Comparison of ENCODE assay signal across 13 mouse cellular contexts in the genomic region with DNA sequence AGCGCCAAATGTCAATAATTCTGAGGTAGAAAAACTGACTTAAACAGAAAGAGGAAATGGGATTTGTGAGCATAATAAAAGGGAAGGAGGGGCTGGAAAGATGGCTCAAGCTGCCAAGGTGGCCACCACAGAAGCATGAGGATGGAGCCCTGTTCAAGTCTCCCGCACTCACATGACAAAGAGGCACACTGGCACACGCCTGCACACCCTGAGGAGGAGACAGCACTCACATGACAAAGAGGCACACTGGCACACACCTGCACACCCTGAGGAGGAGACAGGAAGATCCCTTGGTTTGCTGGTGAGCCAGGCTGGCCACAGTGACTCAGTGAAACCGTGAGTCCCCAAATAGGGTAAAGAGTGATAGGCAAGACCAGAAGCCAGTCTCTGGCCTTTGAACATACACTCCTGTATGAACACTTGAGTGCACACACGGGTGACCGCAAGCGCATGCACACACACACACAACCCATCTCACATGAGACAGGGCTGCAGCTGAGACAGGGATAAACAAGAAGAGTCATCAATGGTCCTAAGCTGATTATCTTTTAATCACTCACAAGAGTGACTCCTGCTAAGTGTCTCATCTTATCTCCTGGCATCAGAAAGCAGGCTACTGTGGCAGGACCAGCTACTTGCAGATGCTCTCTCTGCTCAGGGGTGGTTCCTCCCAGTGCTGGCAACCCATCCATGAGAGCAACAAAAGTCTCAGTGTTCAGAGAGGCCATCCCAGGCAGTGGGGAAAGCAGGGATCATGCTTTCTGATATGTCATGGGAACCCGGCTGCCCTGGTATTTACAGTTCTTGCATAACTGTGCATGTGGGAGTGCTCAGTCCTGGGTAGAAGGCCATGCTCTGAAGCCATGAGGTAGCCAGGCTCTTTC. TPM values are rescaled to one million over a fixed set of nuclear protein-coding genes. Genes with fewer than 3 reads are reported as not detected.
DNase-seq lines count a peak whose midpoint lies in the region; ATAC-seq and TF ChIP-seq lines count a peak whose summit lies in the region.
"Had no signal": no experiment of that assay in that cellular context is flagged by ENCODE, and none has a peak within 500 bp of the region (broad histone marks: within the 10 kb centered on the region; RNA-seq: fewer than 3 reads in every experiment).

No protein-coding gene starts in this region.

- no peak overlapping the region for H3K9ac ChIP-seq in intestine, embryonic 16.5 days (ENCODE audit: low read depth, low read length)
- no peak overlapping the region for H3K9ac ChIP-seq in intestine, embryonic 15.5 days
- H3K9ac ChIP-seq in liver, embryonic 14.5 days (replicated peaks): no peak overlapping the region
- H3K9ac ChIP-seq: heart, embryonic 12.5 days had no signal

- H3K4me3 ChIP-seq in intestine, embryonic 16.5 days (ENCODE audit: low read length): no peak overlapping the region
- no peak overlapping the region for H3K4me3 ChIP-seq in intestine, embryonic 15.5 days (replicated peaks)
- H3K4me3 ChIP-seq in bone marrow, adult 2 months (replicated peaks; ENCODE audit: control insufficient read depth, low read depth, low read length): no peak overlapping the region
- H3K4me3 ChIP-seq in liver, embryonic 14.5 days (ENCODE audit: insufficient read depth in 1 of 2, low read depth in 2 of 2, low read length in 2 of 2): no peak overlapping the region
- H3K4me3 ChIP-seq: heart, embryonic 12.5 days; limb, embryonic 10.5 days had no signal

- H3K36me3 ChIP-seq in intestine, embryonic 16.5 days (ENCODE audit: control insufficient read depth, insufficient read depth, low read length): no peaks in the 10 kb centered on the region
- H3K36me3 ChIP-seq in intestine, embryonic 15.5 days: no peaks in the 10 kb centered on the region
- H3K36me3 ChIP-seq in liver, embryonic 14.5 days (replicated peaks; ENCODE audit: control insufficient read depth, insufficient read depth, low read depth): no peaks in the 10 kb centered on the region
- H3K36me3 ChIP-seq: heart, embryonic 12.5 days; limb, embryonic 10.5 days had no signal

- peak overlapping the region; percentile 45; the same call in 1 of the 2 replicates for H3K27ac ChIP-seq in intestine, embryonic 16.5 days (ENCODE audit: low read length)
- H3K27ac ChIP-seq in intestine, embryonic 15.5 days: no peak overlapping the region
- peak overlapping the region; percentile 15 for H3K27ac ChIP-seq in bone marrow, adult 2 months (ENCODE audit: control insufficient read depth, insufficient read depth, low read depth, low read length, poor library complexity)
- no peak overlapping the region for H3K27ac ChIP-seq in liver, embryonic 14.5 days
- H3K27ac ChIP-seq: kidney, postnatal 0 days; limb, embryonic 10.5 days had no signal

- TF ChIP-seq CTCF in bone marrow, adult 2 months (IDR thresholded peaks at IDR 0.05; ENCODE audit: control insufficient read depth, insufficient read depth, low read length): no peak
- TF ChIP-seq CTCF in liver, embryonic 14.5 days (IDR thresholded peaks at IDR 0.05; ENCODE audit: low read depth): no peak

- no peak for DNase-seq in liver, embryonic 14.5 days (ENCODE audit: low read depth in 3 of 3, low spot score in 3 of 3)
- DNase-seq in thymus, postnatal 0 days (ENCODE audit: low spot score): peak; percentile 65
- no peak for DNase-seq in kidney, adult 9 months
- DNase-seq in layer of hippocampus, postnatal 25 days (ENCODE audit: extremely low spot score in 1 of 2, low spot score in 1 of 2): no peak
- no peak for DNase-seq in left cerebral cortex, adult 11 months (ENCODE audit: low spot score)
- DNase-seq: adrenal gland, postnatal 25 days; cerebellum, postnatal 14 days had no signal

- no peak for TF ChIP-seq POLR2A in bone marrow, adult 2 months (IDR thresholded peaks at IDR 0.05; ENCODE audit: borderline replicate concordance, control insufficient read depth, low read depth, low read length)

- 84% methylated on average over 8 of the region's 8 CpGs for WGBS in intestine, embryonic 16.5 days
- 77% methylated on average over 8 of the region's 8 CpGs for WGBS in intestine, embryonic 15.5 days
- WGBS in bone marrow, adult 2 months: 31% methylated on average over 8 of the region's 8 CpGs
- 56% methylated on average over 8 of the region's 8 CpGs for WGBS in liver, embryonic 14.5 days (ENCODE audit: insufficient replicate concordance)

- H3K9me3 ChIP-seq in intestine, embryonic 16.5 days (ENCODE audit: control insufficient read depth, low read length): no peaks in the 10 kb centered on the region
- H3K9me3 ChIP-seq in intestine, embryonic 15.5 days: no peaks in the 10 kb centered on the region
- no peaks in the 10 kb centered on the region for H3K9me3 ChIP-seq in liver, embryonic 14.5 days (ENCODE audit: control insufficient read depth, low read length)
- H3K9me3 ChIP-seq: heart, embryonic 12.5 days; limb, embryonic 10.5 days had no signal

- ATAC-seq in intestine, embryonic 16.5 days: no peak
- no peak for ATAC-seq in intestine, embryonic 15.5 days
- peak; percentile 42 for ATAC-seq in liver, embryonic 14.5 days (ENCODE audit: insufficient read depth)

- no peaks in the 10 kb centered on the region for H3K4me1 ChIP-seq in intestine, embryonic 16.5 days (ENCODE audit: control insufficient read depth, insufficient read depth, low read length)
- H3K4me1 ChIP-seq in intestine, embryonic 15.5 days (replicated peaks): no peaks in the 10 kb centered on the region
- H3K4me1 ChIP-seq in bone marrow, adult 2 months (ENCODE audit: control insufficient read depth, insufficient read depth, low read length): peaks cover 11% of the 10 kb centered on the region
- H3K4me1 ChIP-seq in liver, embryonic 14.5 days (replicated peaks; ENCODE audit: control insufficient read depth in 2 of 2, insufficient read depth in 2 of 2, low read length in 1 of 2): peaks cover 7 to 29% of the 10 kb centered on the region in 2 experiments; a peak in 3 of 4 replicates

- no peaks in the 10 kb centered on the region for H3K27me3 ChIP-seq in intestine, embryonic 16.5 days (replicated peaks; ENCODE audit: control insufficient read depth, insufficient read depth, low read length)
- H3K27me3 ChIP-seq in intestine, embryonic 15.5 days (replicated peaks): no peaks in the 10 kb centered on the region
- H3K27me3 ChIP-seq in liver, embryonic 14.5 days (ENCODE audit: control insufficient read depth, insufficient read depth, low read length): no peaks in the 10 kb centered on the region
- H3K27me3 ChIP-seq: heart, embryonic 12.5 days had no signal

- H3K4me2 ChIP-seq in intestine, embryonic 16.5 days (ENCODE audit: low read depth, low read length): no peak overlapping the region
- H3K4me2 ChIP-seq in intestine, embryonic 15.5 days (replicated peaks): no peak overlapping the region
- H3K4me2 ChIP-seq in liver, embryonic 14.5 days (ENCODE audit: low read depth): no peak overlapping the region
- H3K4me2 ChIP-seq: heart, embryonic 12.5 days had no signal

- no peak for TF ChIP-seq EP300 in liver, embryonic 14.5 days (IDR thresholded peaks at IDR 0.05; ENCODE audit: low read depth)

RNA-seq across cellular contexts. Expression of a gene that starts 11.0 kb away (rescaled TPM):
- 222 and 249 TPM in 2 replicates for polyA plus RNA-seq in intestine, embryonic 16.5 days (2015; fragmentation: Nextera tagmentation; extraction: Ambion mirVana)
- polyA plus RNA-seq in intestine, embryonic 15.5 days (2015; fragmentation: Nextera tagmentation; extraction: Ambion mirVana): 237 and 255 TPM in 2 replicates
- 24.1 and 52.1 TPM in 2 replicates for polyA plus RNA-seq in bone marrow, adult 2 months (2011; ENCODE audit: insufficient read depth, insufficient read length, low replicate concordance, missing spikeins)
- 32.0 and 33.6 TPM in 2 replicates for polyA plus RNA-seq in liver, embryonic 14.5 days (2012; rRNA removed)
- polyA plus RNA-seq in liver, embryonic 14.5 days (2014; fragmentation: Nextera tagmentation; extraction: Ambion mirVana): 87.4 and 92.5 TPM in 2 replicates
- polyA plus RNA-seq in thymus, postnatal 0 days (2015; fragmentation: Nextera tagmentation; extraction: Ambion mirVana): 194 and 213 TPM in 2 replicates
- total RNA-seq in layer of hippocampus, postnatal 25 days (2021): 10 to 100 TPM; 67.6 to 97.3 TPM

RNA-seq across cellular contexts. Expression of a gene that starts 32.5 kb away (rescaled TPM):
- 11.1 and 11.9 TPM in 2 replicates for polyA plus RNA-seq in intestine, embryonic 16.5 days (2015; fragmentation: Nextera tagmentation; extraction: Ambion mirVana)
- 15.4 and 17.7 TPM in 2 replicates for polyA plus RNA-seq in intestine, embryonic 15.5 days (2015; fragmentation: Nextera tagmentation; extraction: Ambion mirVana)
- 4.9 and 9.5 TPM in 2 replicates for polyA plus RNA-seq in bone marrow, adult 2 months (2011; ENCODE audit: insufficient read depth, insufficient read length, low replicate concordance, missing spikeins)
- 3.9 and 6.3 TPM in 2 replicates for polyA plus RNA-seq in liver, embryonic 14.5 days (2012; rRNA removed)
- 7.5 and 8.5 TPM in 2 replicates for polyA plus RNA-seq in liver, embryonic 14.5 days (2014; fragmentation: Nextera tagmentation; extraction: Ambion mirVana)
- polyA plus RNA-seq in thymus, postnatal 0 days (2015; fragmentation: Nextera tagmentation; extraction: Ambion mirVana): 17.7 and 18.5 TPM in 2 replicates
- total RNA-seq in layer of hippocampus, postnatal 25 days (2021): 10 to 100 TPM; 11.0 to 17.2 TPM

Comparison
In these comparisons a context has a peak if more than half of its experiments do, and no peak if none do; other contexts are left out.
1. H3K27ac ChIP-seq: peak in intestine, embryonic 16.5 days (single experiment) and bone marrow, adult 2 months (single experiment); none in intestine, embryonic 15.5 days (single experiment) and liver, embryonic 14.5 days (single experiment).